Mouse (Mus musculus): Measurements from ENCODE around the gene Crb2.

GRCm38 (mm10) chr2:37751114-37751513 lies 24.9 kb upstream of the Crb2 start:
- TF ChIP-seq POLR2A (IDR thresholded peaks at IDR 0.05; ENCODE audit: insufficient read depth, low read length) (no peak), EP300 (IDR thresholded peaks at IDR 0.05; ENCODE audit: insufficient read depth, low read depth, low read length) (no peak), CTCF (IDR thresholded peaks at IDR 0.05; ENCODE audit: low read depth, low read length) (no peak)
